18 mouse cellular contexts compared by ENCODE assay signal in genomic region chr10:96586881-96587217, GRCm38 (mm10). TPM values are rescaled to one million over a fixed set of nuclear protein-coding genes. Genes with fewer than 3 reads are reported as not detected.
A peak's percentile ranks its signal among the peaks of the same experiment; 100 is the strongest.
DNase-seq lines count a peak whose midpoint lies in the region; ATAC-seq and TF ChIP-seq lines count a peak whose summit lies in the region.
"Had no signal": no experiment of that assay in that cellular context is flagged by ENCODE, and none has a peak within 500 bp of the region (broad histone marks: within the 10 kb centered on the region; RNA-seq: fewer than 3 reads in every experiment).

No protein-coding gene starts in this region.

- no peaks in the 10 kb centered on the region for H3K4me1 ChIP-seq in lung, embryonic 14.5 days (ENCODE audit: insufficient read depth)
- H3K4me1 ChIP-seq: hindbrain, embryonic 12.5 days; midbrain, embryonic 15.5 days had no signal

- no peak overlapping the region for H3K9ac ChIP-seq in lung, embryonic 14.5 days
- H3K9ac ChIP-seq: hindbrain, embryonic 12.5 days; liver, postnatal 0 days; midbrain, embryonic 15.5 days had no signal

- no peak for ATAC-seq in lung, embryonic 14.5 days (ENCODE audit: insufficient read depth)
- peak; percentile 55; the same call in 1 of the 2 replicates for ATAC-seq in common myeloid progenitor, adult 5-6 weeks (replicated peaks; ENCODE audit: low read depth, poor library complexity, severe bottlenecking)
- ATAC-seq: forebrain, embryonic 14.5 days; liver, postnatal 0 days; midbrain, embryonic 15.5 days had no signal

- 0 out of 2 replicates have a peak overlapping the region, but pooled peaks have one; percentile 9 for H3K27ac ChIP-seq in lung, embryonic 14.5 days (ENCODE audit: low read depth)
- H3K27ac ChIP-seq: hindbrain, embryonic 12.5 days; kidney, postnatal 0 days; midbrain, embryonic 15.5 days had no signal

- no peaks in the 10 kb centered on the region for H3K27me3 ChIP-seq in lung, embryonic 14.5 days (ENCODE audit: insufficient read depth, low read length)
- H3K27me3 ChIP-seq: hindbrain, embryonic 12.5 days; midbrain, embryonic 15.5 days had no signal

- DNase-seq in lung, embryonic 14.5 days = peak; percentile 16
- no peak for DNase-seq in lung, adult 18-20 months
- DNase-seq in induced T-regulatory cell, adult 2 months (ENCODE audit: low read depth) = peak; percentile 83
- peak; percentile 68 for DNase-seq in naive thymus-derived CD4-positive, alpha-beta T cell, adult 2 months (ENCODE audit: low read depth)
- DNase-seq in spleen, postnatal 4 days (ENCODE audit: low spot score in 2 of 2) = no peak
- DNase-seq in liver = no peak
- no peak for DNase-seq in urinary bladder, postnatal 36 days (ENCODE audit: low spot score in 2 of 2)
- DNase-seq: B cell, adult 2 months; cerebellum, postnatal 10 days; kidney, adult 11 months; left cerebral cortex, postnatal 4 days; liver, postnatal 0 days had no signal

- H3K4me2 ChIP-seq in lung, embryonic 14.5 days = no peak overlapping the region
- H3K4me2 ChIP-seq: hindbrain, embryonic 12.5 days; midbrain, embryonic 15.5 days had no signal

- H3K4me3 ChIP-seq in lung, embryonic 14.5 days (ENCODE audit: low read depth, low read length) = no peak overlapping the region
- H3K4me3 ChIP-seq: erythroblast, embryonic 14.5 days; hindbrain, embryonic 12.5 days; midbrain, embryonic 15.5 days had no signal

- no peak for TF ChIP-seq CTCF in lung, embryonic 14.5 days (IDR thresholded peaks at IDR 0.05; ENCODE audit: low read depth)

- no peaks in the 10 kb centered on the region for H3K36me3 ChIP-seq in lung, embryonic 14.5 days (ENCODE audit: insufficient read depth)
- H3K36me3 ChIP-seq: hindbrain, embryonic 12.5 days; midbrain, embryonic 15.5 days had no signal

- 66% methylated on average over 4 of the region's 4 CpGs for WGBS in lung, embryonic 14.5 days

- H3K9me3 ChIP-seq in lung, embryonic 14.5 days (ENCODE audit: low read depth, low read length) = no peaks in the 10 kb centered on the region
- H3K9me3 ChIP-seq: hindbrain, embryonic 12.5 days; midbrain, embryonic 15.5 days had no signal

RNA-seq across cellular contexts. Expression of gene Btg1, which starts 30.0 kb away (rescaled TPM):
- polyA plus RNA-seq in lung, embryonic 14.5 days (2014; fragmentation: Nextera tagmentation; extraction: Ambion mirVana) = 67.4 and 67.5 TPM in 2 replicates
- total RNA-seq in common myeloid progenitor, adult 5-6 weeks (2017) = 41.2 and 44.4 TPM in 2 replicates

Comparison
In these comparisons a context has a peak if more than half of its experiments do, and no peak if none do; other contexts are left out.
1. DNase-seq: peak in lung, embryonic 14.5 days (single experiment), induced T-regulatory cell, adult 2 months (single experiment) and naive thymus-derived CD4-positive, alpha-beta T cell, adult 2 months (single experiment); none in lung, adult 18-20 months (0 of 2), spleen, postnatal 4 days (0 of 2), liver (single experiment) and urinary bladder, postnatal 36 days (0 of 2).